Mouse (Mus musculus): ENCODE data around the gene 1110017D15Rik. TPM values are rescaled to one million over a fixed set of nuclear protein-coding genes. Genes with fewer than 3 reads are reported as not detected.

The 1110017D15Rik gene
- polyA plus RNA-seq, 1 experiment from 2014 or later: 4.2 TPM

GRCm38 (mm10) chr4:41507326-41507924 is 9.7 kb downstream of the 1110017D15Rik start:
- peak; percentile 59 for DNase-seq (ENCODE audit: low spot score)
- Histone ChIP-seq H3K27ac (replicated peaks) (peak overlapping the region; percentile 88), H3K36me3 (no peaks in the 10 kb centered on the region), H3K27me3 (ENCODE audit: low read depth, poor library complexity, severe bottlenecking) (peaks cover 61% of the 10 kb centered on the region), H3K4me1 (peaks cover 41% of the 10 kb centered on the region), H3K4me3 (peak overlapping the region; percentile 71), H3K9me3 (replicated peaks) (no peaks in the 10 kb centered on the region)
- WGBS: 2% methylated on average over 22 of the region's 22 CpGs

GRCm38 (mm10) chr4:41506906-41507305 is 10.2 kb downstream of the 1110017D15Rik start:
- H3K4me3 ChIP-seq: peak overlapping the region; percentile 71
- H3K36me3 ChIP-seq: no peaks in the 10 kb centered on the region
- no peaks in the 10 kb centered on the region for H3K9me3 ChIP-seq (replicated peaks)
- DNase-seq (ENCODE audit: low spot score): peak; percentile 92
- peaks cover 61% of the 10 kb centered on the region for H3K27me3 ChIP-seq (ENCODE audit: low read depth, poor library complexity, severe bottlenecking)
- peak overlapping the region; percentile 88 for H3K27ac ChIP-seq (replicated peaks)
- peaks cover 46% of the 10 kb centered on the region for H3K4me1 ChIP-seq
- WGBS: under 1% methylated on average over 29 of the region's 29 CpGs

- Histone ChIP-seq H3K4me1 (peaks cover 50% of the 10 kb centered on the region), H3K4me3 (peak overlapping the region; percentile 71), H3K27ac (replicated peaks) (peak overlapping the region; percentile 88), H3K36me3 (no peaks in the 10 kb centered on the region), H3K9me3 (replicated peaks) (no peaks in the 10 kb centered on the region), H3K27me3 (ENCODE audit: low read depth, poor library complexity, severe bottlenecking) (peaks cover 61% of the 10 kb centered on the region)
- WGBS: 9% methylated on average over 13 of the region's 13 CpGs
- peak; percentile 79 for DNase-seq (ENCODE audit: low spot score)
Measured at GRCm38 (mm10) chr4:41506156-41506555, 11.0 kb downstream of the 1110017D15Rik start.

- no peaks in the 10 kb centered on the region for H3K9me3 ChIP-seq (replicated peaks)
- H3K4me3 ChIP-seq: no peak overlapping the region
- DNase-seq (ENCODE audit: low spot score): no peak
- H3K4me1 ChIP-seq: peaks cover 50% of the 10 kb centered on the region
- 49% methylated on average over 11 of the region's 11 CpGs for WGBS
- H3K36me3 ChIP-seq: no peaks in the 10 kb centered on the region
- H3K27ac ChIP-seq (replicated peaks): no peak overlapping the region
- H3K27me3 ChIP-seq (ENCODE audit: low read depth, poor library complexity, severe bottlenecking): peaks cover 69% of the 10 kb centered on the region
Measured at GRCm38 (mm10) chr4:41505131-41505551, 12.0 kb downstream of the 1110017D15Rik start.

GRCm38 (mm10) chr4:41504325-41504724 is 12.8 kb downstream of the 1110017D15Rik start:
- no peak overlapping the region for H3K27ac ChIP-seq (replicated peaks)
- no peaks in the 10 kb centered on the region for H3K9me3 ChIP-seq (replicated peaks)
- no peak for DNase-seq (ENCODE audit: low spot score)
- no peak overlapping the region for H3K4me3 ChIP-seq
- H3K36me3 ChIP-seq: no peaks in the 10 kb centered on the region
- H3K27me3 ChIP-seq (ENCODE audit: low read depth, poor library complexity, severe bottlenecking): peaks cover 70% of the 10 kb centered on the region
- peaks cover 51% of the 10 kb centered on the region for H3K4me1 ChIP-seq
- WGBS: 75% methylated on average over 5 of the region's 5 CpGs

- Histone ChIP-seq H3K27ac (replicated peaks) (peak within 1 kb of the TSS; percentile 79), H3K4me1 (peaks cover 64% of the 10 kb centered on the region), H3K36me3 (no peaks in the 10 kb centered on the region), H3K4me3 (peak within 1 kb of the TSS; percentile 61), H3K27me3 (ENCODE audit: low read depth, poor library complexity, severe bottlenecking) (peaks cover 70% of the 10 kb centered on the region), H3K9me3 (replicated peaks) (no peaks in the 10 kb centered on the region)
- peak; percentile 99 for DNase-seq (ENCODE audit: low spot score)
- WGBS: 1% methylated on average over 18 of the region's 18 CpGs
Measured at GRCm38 (mm10) chr4:41502986-41503412, 14.1 kb downstream of the 1110017D15Rik start, which contains the start of gene AI464131. TSS of gene AI464131 (minus strand) at chr4:41503076.

GRCm38 (mm10) chr4:41502171-41502940 is 14.8 kb downstream of the 1110017D15Rik start:
- peaks cover 64% of the 10 kb centered on the region for H3K4me1 ChIP-seq
- no peaks in the 10 kb centered on the region for H3K9me3 ChIP-seq (replicated peaks)
- no peak for DNase-seq (ENCODE audit: low spot score)
- H3K27me3 ChIP-seq (ENCODE audit: low read depth, poor library complexity, severe bottlenecking): peaks cover 71% of the 10 kb centered on the region
- H3K4me3 ChIP-seq: peak overlapping the region; percentile 61
- H3K27ac ChIP-seq (replicated peaks): peak overlapping the region; percentile 79
- no peaks in the 10 kb centered on the region for H3K36me3 ChIP-seq
- 10% methylated on average over 20 of the region's 20 CpGs for WGBS

- no peaks in the 10 kb centered on the region for H3K9me3 ChIP-seq (replicated peaks)
- peaks cover 84% of the 10 kb centered on the region for H3K27me3 ChIP-seq (ENCODE audit: low read depth, poor library complexity, severe bottlenecking)
- 71% methylated on average over 4 of the region's 4 CpGs for WGBS
- H3K36me3 ChIP-seq: peaks cover 11% of the 10 kb centered on the region
- peaks cover 52% of the 10 kb centered on the region for H3K4me1 ChIP-seq
- no peak overlapping the region for H3K27ac ChIP-seq (replicated peaks)
- no peak for DNase-seq (ENCODE audit: low spot score)
- H3K4me3 ChIP-seq: no peak overlapping the region
Measured at GRCm38 (mm10) chr4:41500787-41501186, 16.3 kb downstream of the 1110017D15Rik start.

- Histone ChIP-seq H3K27ac (replicated peaks) (no peak overlapping the region), H3K4me1 (peaks cover 44% of the 10 kb centered on the region), H3K4me3 (peak overlapping the region; percentile 51; the same call in 1 of the 2 replicates), H3K9me3 (replicated peaks) (no peaks in the 10 kb centered on the region), H3K36me3 (peaks cover 14% of the 10 kb centered on the region), H3K27me3 (ENCODE audit: low read depth, poor library complexity, severe bottlenecking) (peaks cover 84% of the 10 kb centered on the region)
- DNase-seq (ENCODE audit: low spot score): no peak
- 59% methylated on average over 8 of the region's 8 CpGs for WGBS
Measured at GRCm38 (mm10) chr4:41499619-41500018, 17.5 kb downstream of the 1110017D15Rik start.

- 1% methylated on average over 43 of the region's 43 CpGs for WGBS
- H3K4me1 ChIP-seq: peaks cover 44% of the 10 kb centered on the region
- H3K36me3 ChIP-seq: peaks cover 14% of the 10 kb centered on the region
- no peak overlapping the region for H3K27ac ChIP-seq (replicated peaks)
- no peaks in the 10 kb centered on the region for H3K9me3 ChIP-seq (replicated peaks)
- H3K4me3 ChIP-seq: peak overlapping the region; percentile 51
- H3K27me3 ChIP-seq (ENCODE audit: low read depth, poor library complexity, severe bottlenecking): peaks cover 89% of the 10 kb centered on the region
- peak; percentile 55 for DNase-seq (ENCODE audit: low spot score)
Measured at GRCm38 (mm10) chr4:41498921-41499391, 18.2 kb downstream of the 1110017D15Rik start.

GRCm38 (mm10) chr4:41497995-41498845 is 18.9 kb downstream of the 1110017D15Rik start:
- H3K36me3 ChIP-seq: peaks cover 14% of the 10 kb centered on the region
- H3K4me3 ChIP-seq: peak overlapping the region; percentile 51
- peak; percentile 38 for DNase-seq (ENCODE audit: low spot score)
- peak overlapping the region; percentile 50; the same call in 1 of the 2 replicates for H3K27ac ChIP-seq (replicated peaks)
- 6% methylated on average over 72 of the region's 72 CpGs for WGBS
- H3K4me1 ChIP-seq: peaks cover 42% of the 10 kb centered on the region
- no peaks in the 10 kb centered on the region for H3K9me3 ChIP-seq (replicated peaks)
- H3K27me3 ChIP-seq (ENCODE audit: low read depth, poor library complexity, severe bottlenecking): peaks cover 95% of the 10 kb centered on the region

GRCm38 (mm10) chr4:41497579-41497978 is 19.6 kb downstream of the 1110017D15Rik start:
- H3K4me1 ChIP-seq: peaks cover 36% of the 10 kb centered on the region
- no peaks in the 10 kb centered on the region for H3K9me3 ChIP-seq (replicated peaks)
- peak overlapping the region; percentile 51 for H3K4me3 ChIP-seq
- WGBS: 1% methylated on average over 34 of the region's 34 CpGs
- peaks cover 14% of the 10 kb centered on the region for H3K36me3 ChIP-seq
- peaks cover 92% of the 10 kb centered on the region for H3K27me3 ChIP-seq (ENCODE audit: low read depth, poor library complexity, severe bottlenecking)
- peak; percentile 71 for DNase-seq (ENCODE audit: low spot score)
- H3K27ac ChIP-seq (replicated peaks): peak overlapping the region; percentile 50; the same call in 1 of the 2 replicates

All from midbrain, embryonic 10.5 days (tissue).